Mouse (Mus musculus): ENCODE results near the gene Olfr159. TPM values are rescaled to one million over a fixed set of nuclear protein-coding genes. Genes with fewer than 3 reads are reported as not detected.
A peak's percentile ranks its signal among the peaks of the same experiment; 100 is the strongest.

The Olfr159 gene
- polyA plus RNA-seq, 1 experiment from 2014 or later = not detected

GRCm38 (mm10) chr4:43760460-43760859 lies 10.3 kb downstream of the Olfr159 start:
- Histone ChIP-seq H3K4me2 (ENCODE audit: low read depth, low read length) (no peak overlapping the region), H3K4me3 (ENCODE audit: low read length) (no peak overlapping the region), H3K27me3 (ENCODE audit: control insufficient read depth, insufficient read depth, low read depth, low read length) (no peaks in the 10 kb centered on the region), H3K9me3 (ENCODE audit: control insufficient read depth, low read length) (no peaks in the 10 kb centered on the region), H3K9ac (ENCODE audit: low read length) (no peak overlapping the region), H3K4me1 (replicated peaks; ENCODE audit: control insufficient read depth, insufficient read depth, low read length) (peaks cover 5% of the 10 kb centered on the region; the same call in 1 of the 2 replicates), H3K27ac (ENCODE audit: low read length) (no peak overlapping the region), H3K36me3 (ENCODE audit: control insufficient read depth, insufficient read depth, low read length) (no peaks in the 10 kb centered on the region)
- WGBS = 72% methylated on average over 10 of the region's 10 CpGs
- no peak for ATAC-seq (ENCODE audit: low read depth)

GRCm38 (mm10) chr4:43759571-43760418 lies 11.0 kb downstream of the Olfr159 start:
- Histone ChIP-seq H3K9ac (ENCODE audit: low read length) (no peak overlapping the region), H3K27ac (ENCODE audit: low read length) (no peak overlapping the region; the same call in 1 of the 2 replicates), H3K36me3 (ENCODE audit: control insufficient read depth, insufficient read depth, low read length) (no peaks in the 10 kb centered on the region), H3K4me1 (replicated peaks; ENCODE audit: control insufficient read depth, insufficient read depth, low read length) (peaks cover 5% of the 10 kb centered on the region; the same call in 1 of the 2 replicates), H3K4me2 (ENCODE audit: low read depth, low read length) (no peak overlapping the region), H3K4me3 (ENCODE audit: low read length) (no peak overlapping the region), H3K9me3 (ENCODE audit: control insufficient read depth, low read length) (no peaks in the 10 kb centered on the region), H3K27me3 (ENCODE audit: control insufficient read depth, insufficient read depth, low read depth, low read length) (no peaks in the 10 kb centered on the region)
- ATAC-seq (ENCODE audit: low read depth) = no peak
- whole genome bisulfite sequencing = 68% methylated on average over 21 of the region's 21 CpGs

- Histone ChIP-seq H3K4me3 (ENCODE audit: low read length) (no peak overlapping the region), H3K4me2 (ENCODE audit: low read depth, low read length) (no peak overlapping the region), H3K9me3 (ENCODE audit: control insufficient read depth, low read length) (no peaks in the 10 kb centered on the region), H3K36me3 (ENCODE audit: control insufficient read depth, insufficient read depth, low read length) (no peaks in the 10 kb centered on the region), H3K27me3 (ENCODE audit: control insufficient read depth, insufficient read depth, low read depth, low read length) (no peaks in the 10 kb centered on the region), H3K9ac (ENCODE audit: low read length) (no peak overlapping the region), H3K4me1 (replicated peaks; ENCODE audit: control insufficient read depth, insufficient read depth, low read length) (peaks cover 5% of the 10 kb centered on the region; the same call in 1 of the 2 replicates), H3K27ac (ENCODE audit: low read length) (no peak overlapping the region)
- 59% methylated on average over 6 of the region's 6 CpGs for WGBS
- no peak for ATAC-seq (ENCODE audit: low read depth)
These were observed 13.6 kb downstream of the Olfr159 start for GRCm38 (mm10) chr4:43757213-43757612.

- Histone ChIP-seq H3K9ac (ENCODE audit: low read length) (no peak overlapping the region), H3K27ac (ENCODE audit: low read length) (no peak overlapping the region), H3K4me3 (ENCODE audit: low read length) (no peak overlapping the region), H3K9me3 (ENCODE audit: control insufficient read depth, low read length) (no peaks in the 10 kb centered on the region), H3K4me1 (replicated peaks; ENCODE audit: control insufficient read depth, insufficient read depth, low read length) (peaks cover 3% of the 10 kb centered on the region; the same call in 1 of the 2 replicates), H3K27me3 (ENCODE audit: control insufficient read depth, insufficient read depth, low read depth, low read length) (no peaks in the 10 kb centered on the region), H3K36me3 (ENCODE audit: control insufficient read depth, insufficient read depth, low read length) (no peaks in the 10 kb centered on the region), H3K4me2 (ENCODE audit: low read depth, low read length) (no peak overlapping the region)
- no peak for ATAC-seq (ENCODE audit: low read depth)
- WGBS = 11% methylated on average over 6 of the region's 6 CpGs
These were observed 25.6 kb downstream of the Olfr159 start for GRCm38 (mm10) chr4:43745187-43745586.

GRCm38 (mm10) chr4:43743099-43743498 lies 27.7 kb downstream of the Olfr159 start:
- H3K9me3 ChIP-seq (ENCODE audit: control insufficient read depth, low read length) = no peaks in the 10 kb centered on the region
- no peaks in the 10 kb centered on the region for H3K27me3 ChIP-seq (ENCODE audit: control insufficient read depth, insufficient read depth, low read depth, low read length)
- no peak overlapping the region for H3K9ac ChIP-seq (ENCODE audit: low read length)
- H3K27ac ChIP-seq (ENCODE audit: low read length) = no peak overlapping the region
- 17% methylated on average over 1 of the region's 1 CpGs for WGBS
- no peaks in the 10 kb centered on the region for H3K36me3 ChIP-seq (ENCODE audit: control insufficient read depth, insufficient read depth, low read length)
- ATAC-seq (ENCODE audit: low read depth) = no peak
- H3K4me2 ChIP-seq (ENCODE audit: low read depth, low read length) = no peak overlapping the region
- H3K4me3 ChIP-seq (ENCODE audit: low read length) = no peak overlapping the region
- H3K4me1 ChIP-seq (replicated peaks; ENCODE audit: control insufficient read depth, insufficient read depth, low read length) = peaks cover 1% of the 10 kb centered on the region; the same call in 1 of the 2 replicates

- Histone ChIP-seq H3K9me3 (ENCODE audit: control insufficient read depth, low read length) (no peaks in the 10 kb centered on the region), H3K9ac (ENCODE audit: low read length) (no peak overlapping the region), H3K4me1 (replicated peaks; ENCODE audit: control insufficient read depth, insufficient read depth, low read length) (no peaks in the 10 kb centered on the region; the same call in 1 of the 2 replicates), H3K4me3 (ENCODE audit: low read length) (no peak overlapping the region), H3K27me3 (ENCODE audit: control insufficient read depth, insufficient read depth, low read depth, low read length) (no peaks in the 10 kb centered on the region), H3K36me3 (ENCODE audit: control insufficient read depth, insufficient read depth, low read length) (no peaks in the 10 kb centered on the region), H3K27ac (ENCODE audit: low read length) (no peak overlapping the region), H3K4me2 (ENCODE audit: low read depth, low read length) (no peak overlapping the region)
- no peak for ATAC-seq (ENCODE audit: low read depth)
- WGBS = 30% methylated on average over 4 of the region's 4 CpGs
These were observed 28.2 kb downstream of the Olfr159 start for GRCm38 (mm10) chr4:43742637-43743036.

GRCm38 (mm10) chr4:43741526-43741925 lies 29.3 kb downstream of the Olfr159 start:
- WGBS = 50% methylated on average over 5 of the region's 5 CpGs
- no peak overlapping the region for H3K4me2 ChIP-seq (ENCODE audit: low read depth, low read length)
- no peaks in the 10 kb centered on the region for H3K27me3 ChIP-seq (ENCODE audit: control insufficient read depth, insufficient read depth, low read depth, low read length)
- H3K4me3 ChIP-seq (ENCODE audit: low read length) = no peak overlapping the region
- no peak overlapping the region for H3K27ac ChIP-seq (ENCODE audit: low read length)
- no peak overlapping the region for H3K9ac ChIP-seq (ENCODE audit: low read length)
- 0 out of 2 replicates have a peak, but pooled peaks cover 2% of the 10 kb centered on the region for H3K4me1 ChIP-seq (replicated peaks; ENCODE audit: control insufficient read depth, insufficient read depth, low read length)
- ATAC-seq (ENCODE audit: low read depth) = no peak
- no peaks in the 10 kb centered on the region for H3K9me3 ChIP-seq (ENCODE audit: control insufficient read depth, low read length)
- no peaks in the 10 kb centered on the region for H3K36me3 ChIP-seq (ENCODE audit: control insufficient read depth, insufficient read depth, low read length)

GRCm38 (mm10) chr4:43738989-43739674 lies 31.7 kb downstream of the Olfr159 start:
- Histone ChIP-seq H3K4me1 (replicated peaks; ENCODE audit: control insufficient read depth, insufficient read depth, low read length) (0 out of 2 replicates have a peak, but pooled peaks cover 2% of the 10 kb centered on the region), H3K36me3 (ENCODE audit: control insufficient read depth, insufficient read depth, low read length) (no peaks in the 10 kb centered on the region), H3K27me3 (ENCODE audit: control insufficient read depth, insufficient read depth, low read depth, low read length) (no peaks in the 10 kb centered on the region), H3K9me3 (ENCODE audit: control insufficient read depth, low read length) (no peaks in the 10 kb centered on the region), H3K4me2 (ENCODE audit: low read depth, low read length) (no peak overlapping the region), H3K4me3 (ENCODE audit: low read length) (no peak overlapping the region), H3K9ac (ENCODE audit: low read length) (no peak overlapping the region), H3K27ac (ENCODE audit: low read length) (no peak overlapping the region)
- ATAC-seq (ENCODE audit: low read depth) = no peak
- WGBS = 49% methylated on average over 8 of the region's 8 CpGs

- Histone ChIP-seq H3K4me1 (replicated peaks; ENCODE audit: control insufficient read depth, insufficient read depth, low read length) (peaks cover 7% of the 10 kb centered on the region; the same call in 1 of the 2 replicates), H3K27me3 (ENCODE audit: control insufficient read depth, insufficient read depth, low read depth, low read length) (no peaks in the 10 kb centered on the region), H3K27ac (ENCODE audit: low read length) (peak overlapping the region; percentile 66), H3K9ac (ENCODE audit: low read length) (no peak overlapping the region), H3K4me2 (ENCODE audit: low read depth, low read length) (no peak overlapping the region), H3K36me3 (ENCODE audit: control insufficient read depth, insufficient read depth, low read length) (no peaks in the 10 kb centered on the region), H3K4me3 (ENCODE audit: low read length) (no peak overlapping the region), H3K9me3 (ENCODE audit: control insufficient read depth, low read length) (no peaks in the 10 kb centered on the region)
- ATAC-seq (ENCODE audit: low read depth) = no peak; the same call in 1 of the 2 replicates
- WGBS = 56% methylated on average over 6 of the region's 6 CpGs
These were observed 33.7 kb downstream of the Olfr159 start for GRCm38 (mm10) chr4:43737144-43737543.

Data from lung, embryonic 16.5 days (tissue).